Mouse (Mus musculus): Measurements from ENCODE around the gene Adamts7. TPM values are rescaled to one million over a fixed set of nuclear protein-coding genes. Genes with fewer than 3 reads are reported as not detected.
A peak's percentile ranks its signal among the peaks of the same experiment; 100 is the strongest.

Gene Adamts7
- polyA plus RNA-seq (2015; fragmentation: Nextera tagmentation; extraction: Ambion mirVana), result 7.9 and 9.0 TPM in 2 replicates

DNA sequence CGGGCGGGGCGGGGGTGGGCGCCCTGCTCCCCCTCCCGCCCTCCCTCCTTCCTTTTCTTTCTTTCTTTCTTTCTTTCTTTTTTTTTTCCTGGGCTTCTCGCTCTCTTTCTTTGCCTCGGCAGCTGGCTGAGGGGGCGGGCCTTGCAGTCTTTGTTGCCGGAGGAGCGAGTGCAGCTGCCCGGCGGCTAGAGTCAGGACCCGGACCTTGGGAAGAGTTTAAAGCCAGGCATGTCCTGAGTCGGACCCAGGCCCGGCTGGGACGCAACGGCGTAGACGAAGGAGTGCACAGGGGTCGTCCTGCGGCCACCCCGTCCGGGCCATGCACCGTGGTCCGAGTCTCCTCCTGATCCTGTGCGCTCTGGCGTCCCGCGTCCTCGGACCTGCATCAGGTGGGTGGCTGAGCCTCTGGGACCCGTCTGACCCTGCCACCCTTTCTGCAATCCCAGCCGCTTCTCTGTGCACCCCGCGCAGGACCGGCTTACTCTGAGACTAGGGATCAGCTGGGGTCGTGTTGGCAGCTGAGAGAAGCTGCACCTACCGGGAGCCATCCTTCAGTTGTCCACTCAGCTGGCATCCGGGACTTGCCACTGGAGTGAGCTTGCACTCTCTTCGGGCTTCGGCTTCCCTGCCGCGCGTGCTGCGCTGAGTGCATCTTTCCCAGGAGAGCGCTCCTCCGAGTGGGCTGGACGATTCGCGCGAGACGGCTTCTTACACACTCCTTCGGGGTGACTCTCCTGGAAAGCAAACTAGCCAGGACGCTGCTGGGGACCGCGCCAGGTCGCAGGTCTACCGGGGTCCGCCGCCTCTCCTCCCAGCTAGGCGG lies at the start of gene Adamts7:
Gene Adamts7, plus strand, starts transcription at position 144 of the 823 bp plus-strand sequence.
- Histone ChIP-seq H3K4me2 (peak within 1 kb of the TSS; percentile 85), H3K27me3 (no peaks in the 10 kb centered on the region), H3K9me3 (no peaks in the 10 kb centered on the region), H3K36me3 (no peaks in the 10 kb centered on the region), H3K4me1 (replicated peaks) (peaks cover 18% of the 10 kb centered on the region; the same call in 1 of the 2 replicates), H3K9ac (peak within 1 kb of the TSS; percentile 68), H3K27ac (replicated peaks) (peak within 1 kb of the TSS; percentile 64), H3K4me3 (peak within 1 kb of the TSS; percentile 61)
- peak; percentile 67 for ATAC-seq (ENCODE audit: low FRiP score, low read depth)
- under 1% methylated on average over 57 of the region's 60 CpGs for WGBS

DNA sequence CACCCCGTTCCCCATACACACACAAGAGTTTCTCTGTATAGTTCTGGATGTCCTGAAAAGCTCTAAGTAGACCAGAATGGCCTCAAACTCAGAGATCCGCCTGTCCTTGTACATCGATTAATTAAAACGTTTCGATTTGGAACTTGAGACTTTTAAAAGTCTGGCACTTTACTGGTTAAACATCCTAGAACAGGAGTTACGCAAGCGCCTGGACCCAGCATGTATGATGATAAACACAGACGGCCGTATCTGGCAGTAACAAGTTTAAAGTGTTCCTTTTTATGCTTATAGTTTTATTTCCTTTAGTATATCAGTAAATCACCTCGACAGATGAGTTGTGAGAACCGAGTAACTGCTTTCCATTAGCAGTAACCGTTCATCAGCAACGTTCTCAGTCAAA lies 49.7 kb upstream of the Adamts7 start:
- Histone ChIP-seq H3K4me3 (peak overlapping the region; percentile 76), H3K27me3 (no peaks in the 10 kb centered on the region), H3K9ac (peak overlapping the region; percentile 89), H3K4me2 (peak overlapping the region; percentile 82), H3K9me3 (no peaks in the 10 kb centered on the region), H3K27ac (replicated peaks) (peak overlapping the region; percentile 99), H3K4me1 (replicated peaks) (peaks cover 48% of the 10 kb centered on the region), H3K36me3 (0 out of 2 replicates have a peak, but pooled peaks cover 8% of the 10 kb centered on the region)
- no peak for ATAC-seq (ENCODE audit: low FRiP score, low read depth)
- 2% methylated on average over 13 of the region's 13 CpGs for WGBS

DNA sequence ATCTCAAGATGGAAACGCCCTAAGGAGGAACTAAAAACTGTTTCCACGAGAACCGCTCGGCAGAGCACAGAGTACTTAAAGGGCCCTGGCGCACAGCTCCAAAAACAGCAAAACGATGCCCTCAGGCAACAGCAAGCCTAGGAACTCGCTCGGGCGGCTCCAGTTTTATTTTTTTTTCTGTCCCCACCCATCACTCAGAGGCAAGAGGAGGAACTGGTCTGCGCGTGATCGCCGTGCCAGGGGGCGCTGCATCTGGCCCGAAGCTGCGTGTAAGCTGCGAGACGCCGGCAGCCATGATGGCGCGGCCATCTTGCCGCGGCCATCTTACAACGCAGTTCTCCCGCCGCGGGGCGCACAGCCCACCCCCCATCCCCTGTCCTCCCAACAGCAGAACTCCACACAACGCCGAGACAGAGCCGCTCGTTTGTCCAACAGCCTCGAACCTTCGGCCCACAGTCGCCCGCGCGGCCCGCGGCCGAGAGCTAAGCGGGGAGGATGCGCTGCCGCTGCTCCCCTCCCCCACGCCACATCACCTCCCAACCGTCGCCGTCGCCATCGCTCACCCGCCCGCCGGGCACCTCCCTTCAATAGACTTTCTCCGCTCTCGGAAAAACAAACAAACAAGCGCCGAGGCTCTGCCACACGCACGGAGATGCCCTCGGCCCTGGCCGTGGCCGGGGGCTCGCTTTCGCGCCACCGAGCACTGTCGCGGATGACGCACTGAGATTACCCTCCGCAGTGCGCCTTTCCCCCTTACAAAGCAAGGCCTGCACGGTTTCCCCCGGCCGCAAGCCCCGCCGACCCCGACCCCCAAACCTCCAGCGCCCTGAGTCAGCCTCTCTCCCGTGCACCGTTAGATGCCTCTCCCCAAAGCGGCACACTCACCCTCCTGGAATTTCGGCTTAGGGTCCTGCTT lies 49.0 kb upstream of the Adamts7 start:
- Histone ChIP-seq H3K4me2 (peak overlapping the region; percentile 82), H3K9me3 (no peaks in the 10 kb centered on the region), H3K4me1 (replicated peaks) (peaks cover 43% of the 10 kb centered on the region), H3K27ac (replicated peaks) (peak overlapping the region; percentile 99), H3K4me3 (peak overlapping the region; percentile 76), H3K27me3 (no peaks in the 10 kb centered on the region), H3K9ac (peak overlapping the region; percentile 89), H3K36me3 (0 out of 2 replicates have a peak, but pooled peaks cover 1% of the 10 kb centered on the region)
- under 1% methylated on average over 82 of the region's 82 CpGs for WGBS
- peak; percentile 78 for ATAC-seq (ENCODE audit: low FRiP score, low read depth)

DNA sequence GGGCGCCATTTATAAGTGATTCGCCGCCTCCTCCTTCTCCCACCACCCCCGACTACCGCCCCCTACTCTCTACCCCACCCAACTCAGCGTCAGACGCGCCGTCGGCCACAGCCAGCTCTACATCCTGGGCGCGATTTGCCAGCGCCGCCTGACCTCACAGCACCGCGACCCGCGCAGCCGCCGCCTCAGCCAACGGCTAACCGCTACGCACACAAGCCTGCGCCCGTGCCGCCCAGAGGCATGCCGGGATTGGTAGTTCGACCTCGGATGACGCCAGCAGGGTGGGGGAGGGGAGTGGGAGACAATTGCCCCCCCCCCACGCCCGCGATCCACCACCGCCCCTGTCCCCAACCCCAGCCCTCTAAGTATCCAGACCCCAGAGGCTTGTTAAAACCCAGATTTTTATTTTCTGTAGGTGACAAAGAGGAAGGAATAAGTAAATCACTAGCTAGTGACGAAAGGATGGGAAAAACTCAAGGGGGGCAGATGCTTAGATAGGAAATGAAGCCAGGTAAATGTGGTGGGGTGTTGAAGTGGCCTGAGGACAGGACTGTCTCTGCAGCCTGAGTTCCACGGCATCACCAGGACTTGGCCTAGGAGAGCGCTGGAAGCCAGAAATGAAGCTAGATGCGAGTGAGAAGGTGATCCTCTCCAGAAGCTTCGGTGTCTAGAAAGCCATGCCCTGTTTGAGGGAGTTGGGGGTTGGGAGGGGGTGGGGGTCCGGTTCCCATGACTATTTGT lies 48.1 kb upstream of the Adamts7 start, which contains the start of gene Morf4l1:
Gene Morf4l1, minus strand, starts transcription at position 208 of the 741 bp plus-strand sequence.
- Histone ChIP-seq H3K36me3 (no peaks in the 10 kb centered on the region), H3K27me3 (no peaks in the 10 kb centered on the region), H3K9ac (peak within 1 kb of the TSS; percentile 89), H3K4me1 (replicated peaks) (peaks cover 35% of the 10 kb centered on the region), H3K4me3 (peak within 1 kb of the TSS; percentile 76), H3K4me2 (peak within 1 kb of the TSS; percentile 85), H3K27ac (replicated peaks) (peak within 1 kb of the TSS; percentile 99), H3K9me3 (no peaks in the 10 kb centered on the region)
- 2% methylated on average over 39 of the region's 40 CpGs for WGBS
- peak; percentile 98 for ATAC-seq (ENCODE audit: low FRiP score, low read depth)

DNA sequence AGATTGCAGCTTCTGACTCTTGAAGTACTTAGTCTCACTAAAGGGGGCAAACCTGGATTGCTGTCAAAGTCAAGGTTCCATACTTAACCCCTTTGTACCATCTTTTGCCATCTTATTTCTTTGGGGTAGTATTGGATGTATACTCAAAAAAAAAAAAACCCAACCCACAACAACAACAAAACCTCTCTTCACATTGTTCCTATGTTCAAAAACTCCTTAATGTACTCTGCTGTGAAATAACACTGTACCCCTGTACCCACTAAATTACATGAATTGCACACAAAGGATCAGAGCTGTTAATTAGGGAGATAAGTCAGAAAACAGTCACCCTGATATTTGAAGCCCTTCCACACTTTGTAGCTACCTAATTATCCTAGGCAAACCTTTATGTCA lies 47.6 kb upstream of the Adamts7 start:
- Histone ChIP-seq H3K36me3 (no peaks in the 10 kb centered on the region), H3K9ac (peak overlapping the region; percentile 67), H3K4me2 (peak overlapping the region; percentile 85), H3K27ac (replicated peaks) (peak overlapping the region; percentile 83), H3K4me1 (replicated peaks) (peaks cover 32% of the 10 kb centered on the region), H3K27me3 (no peaks in the 10 kb centered on the region), H3K4me3 (peak overlapping the region; percentile 76), H3K9me3 (no peaks in the 10 kb centered on the region)
- ATAC-seq (ENCODE audit: low FRiP score, low read depth), result no peak

DNA sequence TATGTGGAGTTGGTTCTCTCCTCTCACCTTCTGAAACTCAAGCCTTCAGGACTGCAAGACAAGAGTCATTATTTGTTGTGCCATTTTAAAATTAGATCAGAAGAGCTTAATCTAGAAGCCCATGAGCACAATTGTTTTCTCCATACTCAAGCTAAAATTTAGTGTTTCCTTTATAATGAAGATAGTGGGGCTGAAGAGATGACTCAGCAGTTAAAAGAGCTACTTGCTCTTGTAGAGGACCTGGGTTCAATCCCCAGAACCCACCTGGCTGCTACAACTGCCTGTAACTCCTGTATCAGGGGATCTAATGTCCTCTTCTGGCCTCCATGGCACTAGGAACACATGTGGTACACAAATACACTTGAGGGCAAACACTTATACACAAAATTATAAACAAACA lies 45.6 kb upstream of the Adamts7 start:
- Histone ChIP-seq H3K4me3 (no peak overlapping the region), H3K9me3 (no peaks in the 10 kb centered on the region), H3K27ac (replicated peaks) (no peak overlapping the region), H3K9ac (no peak overlapping the region), H3K27me3 (no peaks in the 10 kb centered on the region), H3K4me1 (replicated peaks) (peaks cover 15% of the 10 kb centered on the region), H3K4me2 (no peak overlapping the region), H3K36me3 (no peaks in the 10 kb centered on the region)
- no peak for ATAC-seq (ENCODE audit: low FRiP score, low read depth)

DNA sequence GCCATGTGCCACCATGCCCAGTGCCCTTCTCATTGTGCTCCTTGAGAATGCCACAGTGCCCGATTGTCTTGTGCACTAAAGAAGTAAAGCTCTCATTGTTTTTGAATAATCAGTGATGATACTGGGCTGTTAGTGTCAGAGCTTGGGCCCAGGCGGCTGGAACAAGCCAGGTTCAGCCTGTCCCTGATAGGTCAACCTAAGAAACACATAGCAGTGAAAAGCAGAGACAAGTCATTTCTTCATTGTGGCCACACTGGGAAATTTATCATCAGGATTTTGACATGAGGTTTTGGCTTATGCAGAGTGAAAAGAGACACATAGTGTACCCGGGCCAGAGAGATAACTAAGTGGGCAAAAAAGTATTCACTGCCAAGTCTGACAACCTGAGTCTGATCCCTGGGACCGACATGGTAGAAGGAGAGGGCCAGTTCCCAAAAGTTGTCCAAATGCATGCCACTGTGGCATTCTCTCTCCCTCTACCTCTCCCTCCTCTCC lies 40.6 kb upstream of the Adamts7 start:
- Histone ChIP-seq H3K4me2 (no peak overlapping the region), H3K4me1 (replicated peaks) (peaks cover 6% of the 10 kb centered on the region; the same call in 1 of the 2 replicates), H3K27me3 (no peaks in the 10 kb centered on the region), H3K27ac (replicated peaks) (no peak overlapping the region), H3K9me3 (no peaks in the 10 kb centered on the region), H3K36me3 (no peaks in the 10 kb centered on the region), H3K9ac (no peak overlapping the region), H3K4me3 (no peak overlapping the region)
- WGBS, result 74% methylated on average over 4 of the region's 4 CpGs
- no peak for ATAC-seq (ENCODE audit: low FRiP score, low read depth)

DNA sequence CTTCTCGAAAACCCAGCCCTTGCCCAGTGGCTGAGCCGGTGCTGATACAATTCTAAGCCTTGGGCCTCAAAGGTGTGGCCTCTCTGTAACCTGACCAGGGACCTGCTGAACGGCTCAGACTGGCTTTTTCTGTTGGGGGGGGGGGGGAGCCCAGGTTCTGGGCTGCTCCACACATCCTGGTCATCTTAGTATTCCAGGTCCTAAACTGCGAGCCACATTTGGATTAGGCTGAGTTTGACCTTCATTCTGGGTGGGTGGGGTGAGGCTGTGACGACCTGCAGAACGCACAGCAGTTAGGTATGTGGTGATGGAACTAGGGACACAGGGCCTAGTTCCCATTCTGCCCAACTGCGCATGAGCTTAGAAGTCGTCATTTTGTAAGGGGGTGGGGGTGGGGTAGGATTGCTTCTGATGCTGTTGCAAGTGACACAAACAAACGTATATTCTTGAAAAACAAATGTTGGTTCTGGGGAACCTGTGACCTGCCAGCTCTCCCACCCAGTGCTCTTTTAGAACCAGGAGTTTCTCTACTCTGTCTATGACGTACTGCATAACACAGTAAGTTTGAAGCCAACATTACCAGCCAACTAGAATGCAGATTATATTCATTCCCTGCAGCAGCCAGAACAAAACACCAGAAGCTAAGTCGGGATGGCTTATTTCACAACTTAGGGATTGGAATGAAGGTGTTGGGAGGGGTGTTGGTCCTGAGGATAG lies 38.6 kb upstream of the Adamts7 start:
- peak overlapping the region; percentile 11 for H3K4me2 ChIP-seq
- H3K4me1 ChIP-seq (replicated peaks), result peaks cover 6% of the 10 kb centered on the region; the same call in 1 of the 2 replicates
- H3K36me3 ChIP-seq, result no peaks in the 10 kb centered on the region
- H3K4me3 ChIP-seq, result no peak overlapping the region
- H3K9me3 ChIP-seq, result no peaks in the 10 kb centered on the region
- WGBS, result 41% methylated on average over 11 of the region's 11 CpGs
- no peak overlapping the region for H3K27ac ChIP-seq (replicated peaks)
- no peaks in the 10 kb centered on the region for H3K27me3 ChIP-seq
- no peak overlapping the region for H3K9ac ChIP-seq
- no peak for ATAC-seq (ENCODE audit: low FRiP score, low read depth)

DNA sequence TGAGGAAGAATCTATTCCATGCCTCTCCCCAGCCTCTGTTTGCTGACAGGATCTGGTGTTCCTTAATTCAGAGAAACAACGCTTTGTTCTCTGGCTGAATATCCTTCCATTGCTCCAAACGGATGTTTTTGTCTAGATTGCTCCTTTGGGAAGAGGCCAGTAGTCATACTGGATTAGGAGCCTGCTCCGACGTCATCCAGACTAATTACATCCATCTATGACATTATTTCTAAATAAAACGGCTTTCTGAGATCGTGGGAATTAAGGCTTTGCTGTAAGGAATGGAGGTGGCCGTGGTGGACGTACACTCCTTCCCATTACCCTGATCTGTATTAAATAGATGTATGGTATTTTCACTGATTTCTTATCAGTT lies 38.0 kb upstream of the Adamts7 start:
- Histone ChIP-seq H3K4me2 (peak overlapping the region; percentile 11), H3K4me3 (no peak overlapping the region), H3K36me3 (no peaks in the 10 kb centered on the region), H3K27me3 (no peaks in the 10 kb centered on the region), H3K4me1 (replicated peaks) (peaks cover 6% of the 10 kb centered on the region; the same call in 1 of the 2 replicates), H3K9ac (no peak overlapping the region), H3K9me3 (no peaks in the 10 kb centered on the region), H3K27ac (replicated peaks) (no peak overlapping the region)
- 0 out of 2 replicates have a peak, but pooled peaks have one; percentile 17 for ATAC-seq (ENCODE audit: low FRiP score, low read depth)
- 32% methylated on average over 8 of the region's 8 CpGs for WGBS

DNA sequence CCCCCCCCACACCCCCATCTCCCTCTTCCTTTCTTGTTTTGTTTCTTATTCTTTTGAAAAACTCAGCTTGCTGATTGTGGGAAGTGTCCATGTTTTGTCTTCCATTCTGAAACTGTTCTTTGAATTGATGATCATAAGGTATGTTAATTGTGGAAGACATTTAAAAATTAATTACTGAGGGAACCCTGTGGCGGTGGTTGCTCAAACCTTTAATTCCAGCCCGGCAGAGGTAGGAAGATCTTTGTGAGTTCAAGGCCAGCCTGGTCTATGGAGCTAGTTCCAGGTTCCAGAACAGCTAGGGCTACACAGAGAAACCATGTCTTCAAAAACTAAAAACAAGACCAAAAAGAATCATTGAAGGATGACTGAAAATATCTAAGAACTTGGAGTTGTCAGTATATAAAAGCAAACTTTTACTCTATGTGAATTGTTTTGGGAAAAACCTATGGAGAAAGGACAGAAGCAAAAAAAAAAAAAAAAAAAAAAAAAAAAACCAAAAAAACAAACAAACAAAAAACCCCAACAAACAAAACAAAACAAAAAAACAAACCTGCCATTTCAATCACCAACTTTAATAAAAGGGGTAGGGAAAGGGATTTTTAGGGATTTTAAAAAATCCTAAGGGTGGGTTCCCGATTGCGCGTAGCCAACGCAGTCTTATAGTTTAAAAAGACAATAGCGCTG lies 37.3 kb upstream of the Adamts7 start:
- H3K27ac ChIP-seq (replicated peaks), result no peak overlapping the region
- no peaks in the 10 kb centered on the region for H3K9me3 ChIP-seq
- no peaks in the 10 kb centered on the region for H3K36me3 ChIP-seq
- peak overlapping the region; percentile 20 for H3K4me3 ChIP-seq
- peaks cover 6% of the 10 kb centered on the region; the same call in 1 of the 2 replicates for H3K4me1 ChIP-seq (replicated peaks)
- WGBS, result 15% methylated on average over 7 of the region's 7 CpGs
- ATAC-seq (ENCODE audit: low FRiP score, low read depth), result no peak
- H3K4me2 ChIP-seq, result peak overlapping the region; percentile 42
- H3K27me3 ChIP-seq, result no peaks in the 10 kb centered on the region
- H3K9ac ChIP-seq, result no peak overlapping the region
